Mouse (Mus musculus) urinary bladder, adult 18-20 months (tissue): Measurements from ENCODE around the gene Tia1.
A peak's percentile ranks its signal among the peaks of the same experiment; 100 is the strongest.

Experiments
- DNase-seq, 2 experiments: peaks; one replicate each; pipeline ENCODE4 v3.0.0; 2022; ENCODE audit warnings: low spot score in 2 of 2, mixed read lengths in 2 of 2

The Tia1 gene

GRCm38 (mm10) chr6:86431531-86431930 lies 27.5 kb downstream of the Tia1 start:
- DNase-seq, result no peak

- no peak for DNase-seq
Observed at GRCm38 (mm10) chr6:86433696-86434095, 29.7 kb downstream of the Tia1 start.

GRCm38 (mm10) chr6:86437711-86438110 lies 33.7 kb downstream of the Tia1 start:
- peak in 1 of 2 experiments; percentile 16 for DNase-seq

GRCm38 (mm10) chr6:86438272-86439118 lies 34.5 kb downstream of the Tia1 start, which contains the start of gene C87436:
C87436 (plus strand) TSS chr6:86438374.
- DNase-seq, result peak; percentile 90 to 94

- DNase-seq, result no peak
Observed at GRCm38 (mm10) chr6:86439119-86439496, 35.1 kb downstream of the Tia1 start.

- no peak for DNase-seq
Observed at GRCm38 (mm10) chr6:86439531-86439930, 35.5 kb downstream of the Tia1 start.

- no peak for DNase-seq
Observed at GRCm38 (mm10) chr6:86441571-86441970, 37.6 kb downstream of the Tia1 start.

- DNase-seq, result no peak
Observed at GRCm38 (mm10) chr6:86445551-86445950, 41.5 kb downstream of the Tia1 start.

GRCm38 (mm10) chr6:86446927-86447568 lies 43.0 kb downstream of the Tia1 start:
- DNase-seq, result no peak

GRCm38 (mm10) chr6:86456727-86457126 lies 52.7 kb downstream of the Tia1 start:
- DNase-seq, result no peak

- DNase-seq, result no peak
Observed at GRCm38 (mm10) chr6:86463079-86463478, 59.1 kb downstream of the Tia1 start.

GRCm38 (mm10) chr6:86471317-86471716 lies 67.3 kb downstream of the Tia1 start:
- no peak for DNase-seq

GRCm38 (mm10) chr6:86471760-86472099 lies 67.7 kb downstream of the Tia1 start:
- no peak for DNase-seq

- peak; percentile 98 to 100 for DNase-seq
Observed at GRCm38 (mm10) chr6:86472100-86472955, 68.3 kb downstream of the Tia1 start.

GRCm38 (mm10) chr6:86473077-86473476 lies 69.1 kb downstream of the Tia1 start:
- no peak for DNase-seq

GRCm38 (mm10) chr6:86474072-86474471 lies 70.1 kb downstream of the Tia1 start:
- DNase-seq, result no peak

GRCm38 (mm10) chr6:86474646-86475181 lies 70.7 kb downstream of the Tia1 start:
- no peak for DNase-seq

GRCm38 (mm10) chr6:86475462-86476167 lies 71.6 kb downstream of the Tia1 start:
- no peak for DNase-seq

GRCm38 (mm10) chr6:86476931-86477330 lies 72.9 kb downstream of the Tia1 start:
- DNase-seq, result no peak

GRCm38 (mm10) chr6:86479311-86479710 lies 75.3 kb downstream of the Tia1 start:
- no peak for DNase-seq

- no peak for DNase-seq
Observed at GRCm38 (mm10) chr6:86479816-86480188, 75.8 kb downstream of the Tia1 start.
